Mouse (Mus musculus) myocyte (in vitro differentiated cells): ENCODE data around the gene Rer1. TPM values are rescaled to one million over a fixed set of nuclear protein-coding genes. Genes with fewer than 3 reads are reported as not detected.

Experiments
- H3K27me3 ChIP-seq: one replicate; pipeline ENCODE4 v1.6.1; 2011; ENCODE audit not compliant: control insufficient read depth, insufficient read depth, insufficient read length
- H3K36me3 ChIP-seq: one replicate; pipeline ENCODE4 v1.6.1; 2011; ENCODE audit not compliant: control insufficient read depth, insufficient read depth
- H3K4me2 ChIP-seq: one replicate; pipeline ENCODE4 v1.6.1; 2011; ENCODE audit warnings: low read depth, control low read depth
- H3K4me3 ChIP-seq: one replicate; pipeline ENCODE4 v1.5.1; 2011; ENCODE audit warnings: mild to moderate bottlenecking, control low read depth, moderate library complexity
- H3K79me2 ChIP-seq: one replicate; pipeline ENCODE4 v1.6.1; 2011; ENCODE audit not compliant: control insufficient read depth, insufficient read depth
- H3ac ChIP-seq: one replicate; pipeline ENCODE4 v1.6.1; 2011; ENCODE audit not compliant: control insufficient read depth, insufficient read length
- CEBPB ChIP-seq: IDR thresholded peaks from 2 replicates; pipeline ENCODE4 v1.6.1; 2011; ENCODE audit warnings: mild to moderate bottlenecking, moderate library complexity; ENCODE audit not compliant: poor library complexity, insufficient read depth, severe bottlenecking
- E2F4 ChIP-seq: IDR thresholded peaks from one replicate; pipeline ENCODE4 v1.6.1; 2011; ENCODE audit warnings: mild to moderate bottlenecking, control low read depth, moderate library complexity; ENCODE audit not compliant: insufficient read depth
- MAX ChIP-seq: IDR thresholded peaks from one replicate; pipeline ENCODE4 v1.6.1; 2011; ENCODE audit warnings: low read depth, mild to moderate bottlenecking, control low read depth
- MYOD1 ChIP-seq, 3 experiments: IDR thresholded peaks; one replicate each; pipeline ENCODE4 v1.6.1; 2011; ENCODE audit warnings: control low read depth in 2 of 3, low read depth in 2 of 3, mild to moderate bottlenecking in 2 of 3, moderate library complexity in 1 of 3; ENCODE audit not compliant: insufficient read length in 2 of 3, control insufficient read depth in 1 of 3
- MYOG ChIP-seq, 3 experiments: IDR thresholded peaks; one replicate each; pipeline ENCODE4 v1.6.1; 2011; ENCODE audit warnings: control low read depth in 2 of 3, low read depth in 2 of 3, mild to moderate bottlenecking in 2 of 3; ENCODE audit not compliant: insufficient read length in 2 of 3, control insufficient read depth in 1 of 3, insufficient read depth in 1 of 3
- POLR2A ChIP-seq: IDR thresholded peaks from one replicate; pipeline ENCODE4 v1.6.1; 2011; ENCODE audit warnings: low read depth, mild to moderate bottlenecking, control low read depth, moderate library complexity; ENCODE audit not compliant: insufficient read length
- POLR2AphosphoS2 ChIP-seq: IDR thresholded peaks from one replicate; pipeline ENCODE4 v1.6.1; 2011; ENCODE audit warnings: low read depth, control low read depth; ENCODE audit not compliant: insufficient read length
- REST ChIP-seq: IDR thresholded peaks from one replicate; pipeline ENCODE4 v1.6.1; 2011; ENCODE audit warnings: mild to moderate bottlenecking, control low read depth, moderate library complexity; ENCODE audit not compliant: insufficient read depth, insufficient read length
- SRF ChIP-seq: IDR thresholded peaks from one replicate; pipeline ENCODE4 v1.6.1; 2011; ENCODE audit warnings: low read depth; ENCODE audit not compliant: control insufficient read depth, insufficient read length
- TCF12 ChIP-seq: IDR thresholded peaks from one replicate; pipeline ENCODE4 v1.6.1; 2011; ENCODE audit warnings: mild to moderate bottlenecking, control low read depth; ENCODE audit not compliant: poor library complexity, insufficient read depth, severe bottlenecking
- TCF3 ChIP-seq: IDR thresholded peaks from one replicate; pipeline ENCODE4 v1.6.1; 2011; ENCODE audit warnings: low read depth, control low read depth; ENCODE audit not compliant: insufficient read length
- USF1 ChIP-seq: IDR thresholded peaks from one replicate; pipeline ENCODE4 v1.6.1; 2011; ENCODE audit warnings: low read depth, mild to moderate bottlenecking, control low read depth, moderate library complexity
- polyA plus RNA-seq: library from polyadenylated mRNA; unstranded; fragments of >200 nt; fragmentation: generic; extraction: Trizol; gene quantifications from one replicate; pipeline ENCODE4 v1.2.1, GENCODE M21; 2012; ENCODE audit warnings: missing spikeins

The Rer1 gene
- polyA plus RNA-seq, 1 experiment = 117 TPM

- no peaks in the 10 kb centered on the region for H3K79me2 ChIP-seq
- H3K4me2 ChIP-seq = no peak overlapping the region
- H3K27me3 ChIP-seq = peaks cover 79% of the 10 kb centered on the region
- no peaks in the 10 kb centered on the region for H3K36me3 ChIP-seq
- no peak for TF ChIP-seq E2F4
- no peak overlapping the region for H3K4me3 ChIP-seq
- H3ac ChIP-seq = no peak overlapping the region
Measured at GRCm38 (mm10) chr4:155058325-155058724, 27.9 kb downstream of the Rer1 start.

- Histone ChIP-seq H3K4me3 (no peak within 1 kb of the TSS), H3ac (no peak within 1 kb of the TSS), H3K4me2 (no peak within 1 kb of the TSS), H3K79me2 (no peaks in the 10 kb centered on the region), H3K27me3 (peaks cover 66% of the 10 kb centered on the region), H3K36me3 (no peaks in the 10 kb centered on the region)
- TF ChIP-seq USF1 = no peak
- no peak for TF ChIP-seq MAX
- TF ChIP-seq POLR2A = no peak
- no peak for TF ChIP-seq TCF3
- TF ChIP-seq TCF12 = no peak
Measured at GRCm38 (mm10) chr4:155056724-155057123, 29.5 kb downstream of the Rer1 start, which contains the start of gene Plch2. TSS of gene Plch2 (minus strand) at chr4:155056784.

- Histone ChIP-seq H3K36me3 (no peaks in the 10 kb centered on the region), H3K4me3 (no peak overlapping the region), H3K4me2 (no peak overlapping the region), H3K27me3 (peaks cover 61% of the 10 kb centered on the region), H3ac (no peak overlapping the region), H3K79me2 (no peaks in the 10 kb centered on the region)
- TF ChIP-seq USF1 (no peak), TCF12 (no peak), E2F4 (no peak), POLR2AphosphoS2 (no peak), SRF (no peak), TCF3 (no peak), REST (no peak), MYOD1 (IDR thresholded peaks at IDR 0.05; ENCODE audit: control insufficient read depth in 1 of 3, insufficient read length in 2 of 3, low read depth in 2 of 3) (no peak), MYOG (IDR thresholded peaks at IDR 0.05; ENCODE audit: control insufficient read depth in 1 of 3, insufficient read depth in 1 of 3, insufficient read length in 2 of 3, low read depth in 2 of 3) (no peak), POLR2A (no peak), CEBPB (no peak), MAX (no peak)
Measured at GRCm38 (mm10) chr4:155050116-155050515, 36.1 kb downstream of the Rer1 start.

- Histone ChIP-seq H3K4me3 (no peak overlapping the region), H3K36me3 (no peaks in the 10 kb centered on the region), H3K79me2 (no peaks in the 10 kb centered on the region), H3K27me3 (peaks cover 84% of the 10 kb centered on the region), H3K4me2 (no peak overlapping the region), H3ac (no peak overlapping the region)
- no peak for TF ChIP-seq E2F4
- no peak for TF ChIP-seq MYOD1 (IDR thresholded peaks at IDR 0.05; ENCODE audit: control insufficient read depth in 1 of 3, insufficient read length in 2 of 3, low read depth in 2 of 3)
- TF ChIP-seq USF1 = no peak
- TF ChIP-seq MAX = no peak
- no peak for TF ChIP-seq TCF3
- TF ChIP-seq REST = no peak
- no peak for TF ChIP-seq POLR2A
- no peak for TF ChIP-seq SRF
- TF ChIP-seq CEBPB = no peak
- no peak for TF ChIP-seq POLR2AphosphoS2
- no peak for TF ChIP-seq TCF12
- TF ChIP-seq MYOG (IDR thresholded peaks at IDR 0.05; ENCODE audit: control insufficient read depth in 1 of 3, insufficient read depth in 1 of 3, insufficient read length in 2 of 3, low read depth in 2 of 3) = no peak
Measured at GRCm38 (mm10) chr4:155046636-155047035, 39.5 kb downstream of the Rer1 start.

- H3K27me3 ChIP-seq = peaks cover 84% of the 10 kb centered on the region
- no peak overlapping the region for H3K4me3 ChIP-seq
- TF ChIP-seq TCF3 (no peak), USF1 (no peak), TCF12 (no peak), MYOD1 (IDR thresholded peaks at IDR 0.05; ENCODE audit: control insufficient read depth in 1 of 3, insufficient read length in 2 of 3, low read depth in 2 of 3) (no peak)
- H3K36me3 ChIP-seq = no peaks in the 10 kb centered on the region
- H3K79me2 ChIP-seq = no peaks in the 10 kb centered on the region
- no peak overlapping the region for H3K4me2 ChIP-seq
- H3ac ChIP-seq = no peak overlapping the region
Measured at GRCm38 (mm10) chr4:155043289-155043625, 42.9 kb downstream of the Rer1 start.
